Mouse (Mus musculus): ENCODE measurements around the gene Tnp1.

- TF ChIP-seq CTCF (IDR thresholded peaks at IDR 0.05; ENCODE audit: low read depth, low read length) (no peak), GATA2 (IDR thresholded peaks at IDR 0.05; ENCODE audit: borderline replicate concordance, low read depth, low read length) (no peak)
These were observed 13.1 kb downstream of the Tnp1 start for GRCm38 (mm10) chr1:73002637-73003036.

Data from G1E (cell line).